Mouse (Mus musculus): ENCODE data around the gene Tnfrsf23.

GRCm38 (mm10) chr7:143696140-143696539 is 10.5 kb upstream of the Tnfrsf23 start:
- peak; percentile 75 for TF ChIP-seq CTCF (IDR thresholded peaks at IDR 0.05)
- no peak for TF ChIP-seq EP300 (IDR thresholded peaks at IDR 0.05)
